Mouse (Mus musculus): ENCODE results near the gene Cul4a.

Gene Cul4a

DNA sequence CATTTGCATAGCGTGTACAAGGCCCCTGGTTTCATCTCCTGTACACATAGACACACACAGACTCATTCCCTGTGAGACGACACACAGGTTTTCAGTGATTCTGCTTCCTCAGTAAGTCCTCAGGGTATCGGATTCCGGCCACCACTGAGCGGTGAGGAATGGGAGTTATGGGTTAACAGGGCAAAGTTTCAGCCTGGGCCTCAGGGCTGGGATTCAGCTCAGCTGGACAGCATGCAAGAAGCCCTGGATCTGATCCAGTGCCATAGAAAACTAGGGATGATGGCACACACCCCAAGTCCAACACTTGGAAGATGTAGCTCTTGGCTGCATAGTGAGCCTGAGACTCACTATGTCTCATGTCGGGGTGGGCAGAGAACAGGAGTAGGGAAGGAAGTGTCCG lies 74.5 kb downstream of the Cul4a start:
- peak; percentile 16 for DNase-seq (ENCODE audit: inconsistent ontology term)

- DNase-seq (ENCODE audit: inconsistent ontology term) = no peak
Observed at GRCm38 (mm10) chr8:13180408-13180807, 75.0 kb downstream of the Cul4a start.

DNA sequence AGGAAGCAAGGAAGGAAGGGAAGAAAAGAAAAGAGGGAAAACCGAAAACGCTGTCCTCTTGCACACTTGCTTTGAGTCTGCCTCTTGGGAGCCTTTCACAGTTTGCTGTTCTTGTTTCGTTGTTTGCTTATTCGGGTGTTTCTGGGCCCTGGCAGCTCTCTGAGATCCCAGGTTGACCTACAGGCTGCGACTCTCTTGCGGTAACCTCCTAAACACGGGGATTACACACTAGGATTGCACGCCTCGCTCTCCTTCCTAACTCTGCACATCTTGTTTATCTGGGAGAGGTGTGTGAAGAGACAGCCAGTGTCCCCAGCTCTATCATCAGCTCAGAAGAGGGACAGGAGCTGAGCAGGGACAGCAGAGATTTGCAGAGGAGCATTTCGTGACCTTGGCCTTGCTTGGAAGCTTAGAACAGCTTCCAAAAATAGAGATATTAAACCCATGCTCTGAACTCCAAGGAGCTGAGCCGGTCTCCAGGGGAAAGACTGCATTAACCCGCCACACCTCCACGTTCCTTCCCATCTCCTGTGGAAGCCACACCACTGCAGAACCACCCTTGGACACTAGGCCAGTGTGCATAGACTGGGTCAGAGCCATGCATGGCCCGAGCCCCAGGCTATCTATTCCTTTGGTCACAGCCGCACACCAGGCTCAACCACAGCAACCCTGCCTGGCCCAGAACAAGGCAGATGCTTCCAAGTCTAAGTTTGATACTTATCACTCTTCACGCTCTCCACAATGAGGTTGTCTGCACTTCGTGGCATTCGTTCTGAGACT lies 75.7 kb downstream of the Cul4a start:
- DNase-seq (ENCODE audit: inconsistent ontology term) = no peak

- DNase-seq (ENCODE audit: inconsistent ontology term) = no peak
Observed at GRCm38 (mm10) chr8:13181691-13181976, 76.2 kb downstream of the Cul4a start.

DNA sequence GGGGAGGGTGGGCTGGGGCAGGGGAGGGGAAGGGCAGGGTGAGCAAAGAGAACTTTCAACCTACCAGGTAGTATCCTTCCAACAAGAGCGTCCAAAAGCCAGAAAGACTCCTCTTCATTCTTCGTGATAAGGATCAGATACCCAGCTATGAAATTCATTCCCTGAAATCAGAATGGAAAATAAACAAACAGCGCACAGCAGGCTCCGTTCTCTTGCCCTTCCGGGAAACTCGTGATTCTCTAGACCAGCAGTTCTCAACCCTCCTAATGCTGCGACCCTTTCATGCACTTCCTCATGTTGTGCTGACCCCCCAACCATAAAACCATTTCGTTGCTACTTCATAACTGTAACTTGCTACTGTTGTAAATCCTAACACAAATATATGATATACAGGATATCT lies 81.4 kb downstream of the Cul4a start:
- DNase-seq (ENCODE audit: inconsistent ontology term) = no peak

DNA sequence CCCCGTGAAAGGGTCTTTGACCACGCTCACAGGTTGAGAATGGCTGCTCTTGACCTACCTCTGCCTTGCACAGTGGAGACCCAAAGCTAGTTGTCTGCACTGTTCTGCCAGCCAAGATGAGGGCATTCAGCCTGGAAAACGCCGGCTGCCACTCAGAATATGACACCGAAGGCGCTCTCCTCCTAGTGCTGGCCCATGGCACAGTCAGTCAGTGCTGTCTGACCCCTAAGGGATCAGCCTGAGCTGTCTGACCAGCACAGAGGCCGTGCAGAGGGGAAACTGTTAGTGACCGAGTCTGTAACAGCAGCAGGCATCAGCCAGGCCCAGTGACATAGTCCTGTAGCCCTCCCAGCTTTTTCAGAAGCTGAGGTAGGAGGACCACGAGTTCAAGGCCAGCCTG lies 81.8 kb downstream of the Cul4a start:
- DNase-seq (ENCODE audit: inconsistent ontology term) = no peak

DNA sequence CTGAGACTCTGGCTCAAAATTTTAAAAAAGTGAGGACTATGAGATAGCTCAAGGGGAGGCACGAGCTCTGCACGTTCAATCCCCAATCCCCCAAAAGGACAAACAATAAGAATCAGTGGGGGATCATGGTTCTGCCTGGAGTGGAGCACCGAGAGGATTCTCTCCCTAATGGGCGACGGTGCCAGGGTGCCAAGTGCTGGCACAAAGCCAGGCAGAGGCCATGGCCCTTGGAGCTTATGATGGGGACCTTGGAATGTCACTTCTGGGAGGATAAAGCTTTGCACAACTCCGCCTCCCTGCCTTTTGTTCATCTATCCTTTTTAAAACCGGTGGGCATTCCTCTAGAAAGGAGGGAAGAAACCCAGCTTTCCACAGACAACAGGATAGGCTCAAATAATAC lies 82.2 kb downstream of the Cul4a start:
- DNase-seq (ENCODE audit: inconsistent ontology term) = no peak

DNA sequence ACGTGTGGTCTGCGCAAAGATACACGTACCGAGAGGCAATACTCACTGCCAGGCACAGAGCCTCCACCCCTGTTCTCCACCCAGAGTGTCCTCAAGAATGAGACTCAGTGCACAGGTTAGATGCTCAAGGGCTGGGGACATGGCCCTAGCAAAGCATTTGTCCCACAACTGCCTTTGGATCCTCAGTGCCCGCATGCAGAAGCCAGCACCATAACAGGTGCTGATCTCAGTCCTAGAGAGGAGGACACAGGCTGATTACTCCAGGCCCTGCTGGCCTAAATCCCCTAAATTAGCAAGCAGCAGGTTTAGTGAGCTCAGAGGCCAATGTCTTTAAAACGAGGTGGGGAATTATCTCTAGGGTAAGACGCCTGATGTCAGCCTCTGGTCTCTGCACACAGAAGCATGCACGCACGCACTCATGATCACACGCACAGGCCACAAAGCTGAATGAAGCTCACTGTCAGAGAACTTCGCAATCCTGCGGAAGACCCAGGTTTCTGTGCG lies 82.7 kb downstream of the Cul4a start:
- DNase-seq (ENCODE audit: inconsistent ontology term) = no peak

DNA sequence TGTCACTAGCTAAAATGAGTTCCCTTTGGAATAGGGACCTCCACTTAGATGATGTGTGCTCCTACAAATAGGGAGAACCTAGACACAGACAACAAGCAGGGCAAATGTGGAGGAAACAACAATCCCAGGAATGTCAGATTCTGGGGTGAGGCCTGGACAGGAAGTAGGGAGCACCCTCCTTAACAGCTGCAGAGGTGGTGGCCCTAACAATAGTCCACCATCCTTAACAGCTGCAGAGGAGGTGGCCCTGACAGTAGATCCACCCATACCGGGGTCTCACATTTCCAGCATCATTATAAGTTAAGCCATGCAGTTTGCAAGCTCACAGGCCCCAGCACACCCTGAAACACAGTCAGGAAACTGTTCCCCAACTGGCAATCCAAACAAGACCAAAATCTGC lies 83.4 kb downstream of the Cul4a start:
- no peak for DNase-seq (ENCODE audit: inconsistent ontology term)

DNA sequence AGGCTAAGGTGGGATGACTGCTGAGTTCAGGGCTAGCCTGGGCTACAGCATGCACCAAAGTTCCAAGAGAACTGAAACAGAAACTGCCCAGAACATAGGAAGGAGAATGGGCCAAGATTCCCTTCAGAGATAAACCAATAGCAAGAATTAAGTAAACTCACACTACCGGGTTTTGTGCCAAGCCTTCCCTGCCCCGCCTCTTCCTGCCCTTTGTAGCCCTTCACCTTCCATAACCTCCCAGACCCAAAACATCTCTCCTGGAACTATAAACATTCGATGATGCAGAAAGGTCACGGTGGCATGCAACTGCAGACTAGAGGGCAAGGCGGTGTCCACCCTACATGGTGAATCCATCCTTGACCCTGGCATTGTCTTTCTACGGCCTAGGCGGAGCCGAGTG lies 84.8 kb downstream of the Cul4a start:
- no peak for DNase-seq (ENCODE audit: inconsistent ontology term)

GRCm38 (mm10) chr8:13194818-13195217 lies 89.4 kb downstream of the Cul4a start:
- DNase-seq (ENCODE audit: inconsistent ontology term) = no peak

DNA sequence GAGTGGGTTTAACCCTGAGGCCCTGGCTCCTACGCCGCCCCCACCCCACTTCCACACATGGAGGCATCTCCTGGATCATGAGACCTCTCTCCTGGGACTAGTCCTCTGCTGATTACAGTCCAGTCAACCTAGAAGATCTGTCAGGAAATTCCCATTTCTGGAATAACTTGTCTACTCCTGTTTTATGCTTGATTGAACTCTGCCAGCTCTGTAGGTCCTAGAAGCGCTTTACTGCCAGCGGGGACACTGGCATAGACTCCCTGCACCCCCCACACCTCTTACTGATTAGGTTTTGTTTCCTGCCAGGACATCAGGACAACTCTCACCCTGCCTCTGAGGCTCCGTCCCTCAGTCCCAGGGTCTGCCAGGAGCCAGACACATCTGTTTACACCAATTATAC lies 92.1 kb downstream of the Cul4a start:
- DNase-seq (ENCODE audit: inconsistent ontology term) = peak; percentile 30

Measured in Muller cell, postnatal 12 days (primary cell).